Mouse (Mus musculus) intestine, embryonic 15.5 days (tissue): ENCODE results near the gene Myadml2. TPM values are rescaled to one million over a fixed set of nuclear protein-coding genes. Genes with fewer than 3 reads are reported as not detected.
"Not testable (repeated sequence)": the region's sequence is repeated elsewhere in the genome, so short reads cannot be mapped to it uniquely, and the experiment has no call there.

Experiments used
- ATAC-seq: fragments of 200-750 bp; cut with Nextera tagmentation; 2 replicates; pipeline ENCODE4 v1.8.0; 2017; ENCODE audit warnings: moderate TSS enrichment, moderate library complexity
- H3K27ac ChIP-seq: fragments of 300-500 bp; sonication (generic); 2 replicates; pipeline ENCODE4 v1.5.1; 2015; ENCODE audit warnings: mild to moderate bottlenecking, inconsistent platforms
- H3K27me3 ChIP-seq: fragments of 300-500 bp; sonication (generic); replicated peaks from 2 replicates; pipeline ENCODE4 v1.6.1; 2015; ENCODE audit warnings: inconsistent platforms
- H3K36me3 ChIP-seq: fragments of 300-500 bp; sonication (generic); 2 replicates; pipeline ENCODE4 v1.6.1; 2015; ENCODE audit warnings: inconsistent platforms
- H3K4me1 ChIP-seq: fragments of 300-500 bp; sonication (generic); replicated peaks from 2 replicates; pipeline ENCODE4 v1.6.1; 2015; ENCODE audit warnings: inconsistent platforms
- H3K4me2 ChIP-seq: fragments of 300-500 bp; sonication (generic); replicated peaks from 2 replicates; pipeline ENCODE4 v1.6.1; 2015; ENCODE audit warnings: mild to moderate bottlenecking, inconsistent platforms
- H3K4me3 ChIP-seq: fragments of 300-500 bp; sonication (generic); replicated peaks from 2 replicates; pipeline ENCODE4 v1.5.1; 2015; ENCODE audit warnings: inconsistent platforms
- H3K9ac ChIP-seq: fragments of 300-500 bp; sonication (generic); 2 replicates; pipeline ENCODE4 v1.6.1; 2015; ENCODE audit warnings: inconsistent platforms
- H3K9me3 ChIP-seq: fragments of 300-500 bp; sonication (generic); 2 replicates; pipeline ENCODE4 v1.6.1; 2016; ENCODE audit warnings: inconsistent platforms
- WGBS: fragments of 180-500 bp; shearing (Covaris S2); methylation state at CpG from one replicate; pipeline ENCODE4 v1.1.7; 2015; 5-methylcytosine and 5-hydroxymethylcytosine counted together
- polyA plus RNA-seq: library from polyadenylated mRNA; unstranded; fragments of >200 nt; fragmentation: Nextera tagmentation; extraction: Ambion mirVana; gene quantifications from 2 replicates; pipeline ENCODE4 v1.2.1, GENCODE M21; 2015

Gene Myadml2
- polyA plus RNA-seq, 1 experiment from 2014 or later = not detected

DNA sequence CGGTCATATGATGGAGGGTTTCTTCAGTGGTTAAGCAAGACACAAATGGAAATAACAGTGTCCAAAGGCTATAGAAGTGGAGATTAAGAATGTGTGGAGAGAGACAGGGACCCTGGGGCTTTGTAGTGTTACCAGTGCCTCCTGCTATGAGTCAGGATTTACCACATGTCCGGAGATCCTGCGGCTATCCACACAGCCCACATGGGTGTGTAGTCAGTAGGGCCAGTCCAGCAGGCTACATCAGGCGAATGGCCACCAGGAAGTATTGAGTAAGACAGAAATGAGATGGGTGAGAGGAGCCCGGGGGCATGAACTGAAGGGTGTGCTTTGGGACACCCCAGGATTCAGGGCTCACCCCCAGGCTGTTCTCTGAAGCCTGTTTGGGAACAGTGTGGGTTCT is 34.7 kb upstream of the Myadml2 start:
- no peak overlapping the region for H3K4me2 ChIP-seq
- H3K4me1 ChIP-seq = no peaks in the 10 kb centered on the region
- no peaks in the 10 kb centered on the region for H3K27me3 ChIP-seq
- H3K4me3 ChIP-seq = no peak overlapping the region
- no peak overlapping the region for H3K9ac ChIP-seq
- H3K9me3 ChIP-seq = no peaks in the 10 kb centered on the region
- H3K36me3 ChIP-seq = peaks cover 20% of the 10 kb centered on the region; the same call in 1 of the 2 replicates
- H3K27ac ChIP-seq = no peak overlapping the region
- 94% methylated on average over 5 of the region's 5 CpGs for WGBS
- ATAC-seq = no peak

GRCm38 (mm10) chr11:120679909-120680308 is 32.0 kb upstream of the Myadml2 start:
- WGBS = 78% methylated on average over 3 of the region's 3 CpGs
- Histone ChIP-seq H3K4me3 (no peak overlapping the region), H3K36me3 (peaks cover 13% of the 10 kb centered on the region; the same call in 1 of the 2 replicates), H3K27me3 (no peaks in the 10 kb centered on the region), H3K9me3 (no peaks in the 10 kb centered on the region), H3K27ac (no peak overlapping the region), H3K9ac (no peak overlapping the region), H3K4me2 (no peak overlapping the region), H3K4me1 (0 out of 2 replicates have a peak, but pooled peaks cover 3% of the 10 kb centered on the region)
- no peak; the same call in 1 of the 2 replicates for ATAC-seq

- Histone ChIP-seq H3K27ac (no peak overlapping the region), H3K4me2 (no peak overlapping the region), H3K4me1 (peaks cover 8% of the 10 kb centered on the region; the same call in 1 of the 2 replicates), H3K36me3 (peaks cover 13% of the 10 kb centered on the region; the same call in 1 of the 2 replicates), H3K4me3 (no peak overlapping the region), H3K9ac (no peak overlapping the region), H3K27me3 (no peaks in the 10 kb centered on the region), H3K9me3 (no peaks in the 10 kb centered on the region)
- no peak for ATAC-seq
- 85% methylated on average over 4 of the region's 4 CpGs for WGBS
Measured at GRCm38 (mm10) chr11:120676951-120677350, 29.0 kb upstream of the Myadml2 start.

DNA sequence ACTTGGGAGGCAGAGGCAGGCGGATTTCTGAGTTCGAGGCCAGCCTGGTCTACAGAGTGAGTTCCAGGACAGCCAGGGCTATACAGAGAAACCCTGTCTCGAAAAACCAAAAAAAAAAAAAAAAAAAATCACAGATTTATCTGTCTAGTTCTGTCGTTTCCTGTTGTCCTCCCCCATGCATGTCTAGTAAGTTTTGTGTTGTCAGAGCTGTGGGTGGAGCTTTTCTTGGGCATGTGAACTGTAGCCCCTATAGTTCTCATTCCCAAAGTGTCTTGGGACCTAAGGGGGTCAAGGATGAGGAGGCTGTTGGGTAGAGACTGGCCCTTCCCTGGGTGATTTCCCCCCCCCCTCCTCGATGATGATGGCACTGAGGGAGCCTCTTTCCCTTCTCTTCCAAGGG is 27.9 kb upstream of the Myadml2 start:
- not testable (repeated sequence) for H3K4me2 ChIP-seq, H3K9ac ChIP-seq, H3K4me3 ChIP-seq, H3K4me1 ChIP-seq, H3K27me3 ChIP-seq, H3K9me3 ChIP-seq, ATAC-seq, H3K27ac ChIP-seq
- H3K36me3 ChIP-seq = peaks cover 12% of the 10 kb centered on the region; the same call in 1 of the 2 replicates
- 79% methylated on average over 5 of the region's 5 CpGs for WGBS

GRCm38 (mm10) chr11:120673594-120674122 is 25.7 kb upstream of the Myadml2 start:
- Histone ChIP-seq H3K4me2 (peak overlapping the region; percentile 67), H3K27ac (peak overlapping the region; percentile 81), H3K27me3 (no peaks in the 10 kb centered on the region), H3K4me3 (peak overlapping the region; percentile 66), H3K9ac (peak overlapping the region; percentile 66), H3K4me1 (peaks cover 8% of the 10 kb centered on the region; the same call in 1 of the 2 replicates), H3K9me3 (no peaks in the 10 kb centered on the region), H3K36me3 (peaks cover 8% of the 10 kb centered on the region; the same call in 1 of the 2 replicates)
- peak; percentile 24 for ATAC-seq
- WGBS = 31% methylated on average over 12 of the region's 12 CpGs

DNA sequence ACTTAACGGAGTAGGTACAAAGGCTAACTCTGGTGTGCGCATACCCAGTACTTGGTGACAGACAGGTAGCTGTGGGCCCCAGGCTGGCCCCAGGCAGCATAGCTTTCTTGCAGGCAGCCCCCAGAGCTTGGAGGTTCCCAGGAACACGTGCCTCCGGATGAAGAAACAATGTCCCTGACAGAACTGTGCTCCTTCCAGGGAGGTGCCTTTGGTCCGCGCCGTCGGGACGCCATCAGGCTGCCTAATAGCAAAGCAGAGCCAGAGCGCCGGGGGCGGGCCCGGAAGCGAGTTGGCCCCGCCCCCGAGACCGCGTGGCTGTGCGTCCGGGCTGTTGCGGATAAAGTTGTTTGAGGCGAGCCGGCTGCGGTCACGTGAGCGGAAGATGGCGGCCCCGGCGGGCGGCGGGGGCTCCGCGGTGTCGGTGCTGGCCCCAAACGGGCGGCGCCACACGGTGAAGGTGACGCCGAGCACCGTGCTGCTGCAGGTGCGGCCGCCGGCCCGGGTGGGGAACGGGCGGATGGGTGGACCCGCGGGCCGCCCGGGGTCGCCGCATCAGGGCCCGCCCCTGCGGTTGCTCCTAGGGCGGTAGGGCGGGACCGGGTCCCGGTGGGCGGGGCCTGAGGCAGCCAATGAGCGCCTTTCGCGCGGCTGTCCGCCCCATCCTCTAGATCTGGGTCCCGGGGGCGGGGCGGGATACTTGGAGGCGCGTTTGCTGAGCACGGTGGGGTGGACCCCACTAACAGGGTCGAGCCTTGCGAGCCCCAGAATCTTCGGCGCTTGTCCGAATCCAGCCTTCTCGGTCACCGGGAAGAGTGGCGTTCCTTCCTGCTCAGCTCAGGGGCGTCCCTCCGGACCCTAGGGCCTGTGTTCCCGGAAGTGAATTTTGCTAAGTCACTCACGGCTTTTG is 25.0 kb upstream of the Myadml2 start, which contains the start of gene Aspscr1:
Gene Aspscr1 (plus strand): TSS at position 287 of the 907 bp plus-strand sequence.
- peak within 1 kb of the TSS; percentile 67 for H3K4me2 ChIP-seq
- H3K9me3 ChIP-seq = no peaks in the 10 kb centered on the region
- H3K36me3 ChIP-seq = peaks cover under 1% of the 10 kb centered on the region; the same call in 1 of the 2 replicates
- WGBS = under 1% methylated on average over 83 of the region's 83 CpGs
- H3K9ac ChIP-seq = peak within 1 kb of the TSS; percentile 66
- ATAC-seq = peak; percentile 99
- peak within 1 kb of the TSS; percentile 81 for H3K27ac ChIP-seq
- peaks cover 8% of the 10 kb centered on the region; the same call in 1 of the 2 replicates for H3K4me1 ChIP-seq
- peak within 1 kb of the TSS; percentile 66 for H3K4me3 ChIP-seq
- H3K27me3 ChIP-seq = no peaks in the 10 kb centered on the region

GRCm38 (mm10) chr11:120666617-120667016 is 18.7 kb upstream of the Myadml2 start:
- peaks cover 27% of the 10 kb centered on the region for H3K27me3 ChIP-seq
- WGBS = 10% methylated on average over 3 of the region's 3 CpGs
- ATAC-seq = no peak
- H3K27ac ChIP-seq = no peak overlapping the region
- H3K9me3 ChIP-seq = no peaks in the 10 kb centered on the region
- H3K4me2 ChIP-seq = no peak overlapping the region
- no peak overlapping the region for H3K4me3 ChIP-seq
- 0 out of 2 replicates have a peak, but pooled peaks cover 4% of the 10 kb centered on the region for H3K4me1 ChIP-seq
- no peaks in the 10 kb centered on the region for H3K36me3 ChIP-seq
- H3K9ac ChIP-seq = no peak overlapping the region

- no peak overlapping the region for H3K9ac ChIP-seq
- peaks cover 39% of the 10 kb centered on the region for H3K27me3 ChIP-seq
- 76% methylated on average over 3 of the region's 3 CpGs for WGBS
- peaks cover 15% of the 10 kb centered on the region for H3K4me1 ChIP-seq
- H3K27ac ChIP-seq = no peak overlapping the region
- no peaks in the 10 kb centered on the region for H3K9me3 ChIP-seq
- peak; percentile 34; the same call in 1 of the 2 replicates for ATAC-seq
- no peak overlapping the region for H3K4me2 ChIP-seq
- no peaks in the 10 kb centered on the region for H3K36me3 ChIP-seq
- H3K4me3 ChIP-seq = no peak overlapping the region
Measured at GRCm38 (mm10) chr11:120665406-120665805, 17.4 kb upstream of the Myadml2 start.

DNA sequence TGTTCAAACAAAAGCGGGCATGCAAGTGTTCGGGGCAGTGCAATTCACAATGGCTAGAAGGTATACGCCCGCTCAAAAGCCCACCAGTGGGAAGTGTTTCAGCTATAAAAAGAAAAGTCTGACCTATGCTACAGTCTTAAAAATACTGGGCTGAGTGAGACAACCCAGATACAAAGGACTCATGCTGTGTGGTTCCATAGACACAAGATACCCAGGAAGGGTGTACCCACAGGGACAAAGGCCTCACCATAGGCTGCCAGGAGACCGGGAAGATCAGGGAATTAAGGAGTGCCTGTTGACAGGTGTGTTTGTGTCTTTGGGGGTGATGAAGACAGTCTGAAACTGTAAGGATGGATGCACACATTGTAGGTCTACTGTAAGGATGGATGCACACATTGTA is 15.8 kb upstream of the Myadml2 start:
- 83% methylated on average over 5 of the region's 5 CpGs for WGBS
- Histone ChIP-seq H3K27ac (no peak overlapping the region), H3K4me3 (no peak overlapping the region), H3K36me3 (no peaks in the 10 kb centered on the region), H3K9me3 (no peaks in the 10 kb centered on the region), H3K4me2 (no peak overlapping the region), H3K9ac (no peak overlapping the region), H3K4me1 (peaks cover 25% of the 10 kb centered on the region), H3K27me3 (peaks cover 56% of the 10 kb centered on the region)
- no peak for ATAC-seq

GRCm38 (mm10) chr11:120662759-120663158 is 14.8 kb upstream of the Myadml2 start:
- no peak overlapping the region for H3K9ac ChIP-seq
- peaks cover 65% of the 10 kb centered on the region for H3K27me3 ChIP-seq
- H3K4me3 ChIP-seq = no peak overlapping the region
- H3K36me3 ChIP-seq = no peaks in the 10 kb centered on the region
- 70% methylated on average over 6 of the region's 6 CpGs for WGBS
- no peak for ATAC-seq
- no peak overlapping the region for H3K27ac ChIP-seq
- peaks cover 25% of the 10 kb centered on the region for H3K4me1 ChIP-seq
- no peaks in the 10 kb centered on the region for H3K9me3 ChIP-seq
- H3K4me2 ChIP-seq = no peak overlapping the region

- H3K9ac ChIP-seq = peak within 1 kb of the TSS; percentile 41
Measured at GRCm38 (mm10) chr11:120661076-120661460, 13.1 kb upstream of the Myadml2 start, which contains the start of gene Notum. TSS of gene Notum (minus strand) at chr11:120661175.

More at GRCm38 (mm10) chr11:120661076-120661460, 13.1 kb upstream of the Myadml2 start, which contains the start of gene Notum:
- H3K27ac ChIP-seq = no peak within 1 kb of the TSS
- ATAC-seq = peak; percentile 23
- H3K27me3 ChIP-seq = peaks cover 75% of the 10 kb centered on the region
- peak within 1 kb of the TSS; percentile 44 for H3K4me3 ChIP-seq
- no peaks in the 10 kb centered on the region for H3K36me3 ChIP-seq
- H3K4me2 ChIP-seq = peak within 1 kb of the TSS; percentile 91
- no peaks in the 10 kb centered on the region for H3K9me3 ChIP-seq
- H3K4me1 ChIP-seq = peaks cover 20% of the 10 kb centered on the region
- under 1% methylated on average over 35 of the region's 35 CpGs for WGBS
